Mouse (Mus musculus) cerebellum, adult (tissue): ENCODE results near the gene Asic5.

Experiments
- ATAC-seq: cut with Nextera tagmentation; 2 replicates; pipeline ENCODE4 v1.9.2; 2017; ENCODE audit warnings: mild to moderate bottlenecking, moderate library complexity, mixed read lengths; ENCODE audit not compliant: insufficient number of reproducible peaks, low FRiP score, low TSS enrichment

The Asic5 gene

GRCm38 (mm10) chr3:81995988-81996387 lies 13.9 kb downstream of the Asic5 start:
- peak; percentile 58 for ATAC-seq

GRCm38 (mm10) chr3:82007002-82007401 lies 24.9 kb downstream of the Asic5 start:
- ATAC-seq = no peak

DNA sequence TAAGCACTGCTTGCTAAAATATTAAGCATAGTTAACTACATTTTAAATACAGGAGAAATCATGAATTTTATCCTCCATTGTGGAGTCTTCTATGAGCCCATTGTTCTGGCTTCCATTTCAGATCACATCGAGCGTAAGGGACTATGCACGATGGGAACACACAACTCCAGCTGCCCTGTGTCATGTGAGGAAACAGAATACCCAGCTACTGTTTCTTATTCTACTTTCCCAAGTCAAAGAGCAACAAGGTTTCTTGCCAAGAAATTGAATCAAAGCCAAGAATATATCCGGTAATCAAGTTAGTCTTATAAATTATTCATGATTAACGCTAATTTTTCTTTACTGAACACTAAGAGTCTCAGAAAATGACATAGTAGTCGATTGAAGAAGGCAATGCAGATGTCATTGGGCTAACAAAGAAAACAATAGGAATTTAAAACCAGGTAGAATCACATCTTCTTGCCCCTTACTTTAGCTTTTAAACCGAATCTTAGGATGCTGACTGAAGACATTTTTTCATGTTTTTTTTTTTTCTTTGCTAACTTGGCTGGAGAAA lies 32.1 kb downstream of the Asic5 start:
- ATAC-seq = no peak

GRCm38 (mm10) chr3:82022421-82022920 lies 40.4 kb downstream of the Asic5 start:
- ATAC-seq = no peak

DNA sequence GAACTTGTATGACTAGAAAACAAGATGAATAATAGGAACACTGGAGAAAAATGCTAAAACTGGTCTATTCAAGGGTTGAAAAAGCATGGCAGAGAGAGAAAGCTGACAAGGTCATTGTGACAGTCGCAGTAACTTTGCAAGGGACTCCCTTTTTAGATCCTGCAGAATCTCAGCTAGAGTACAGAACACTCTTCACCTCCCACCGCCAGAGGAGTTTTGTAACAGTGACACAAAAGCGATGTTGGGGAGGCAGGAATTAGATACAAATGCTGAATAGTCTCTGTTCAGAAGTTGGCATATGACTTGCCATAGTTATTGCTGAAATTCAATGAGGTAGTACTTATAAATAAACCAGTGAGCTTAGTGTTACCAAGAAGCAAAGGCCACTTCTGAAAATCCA lies 41.0 kb downstream of the Asic5 start:
- ATAC-seq = no peak

DNA sequence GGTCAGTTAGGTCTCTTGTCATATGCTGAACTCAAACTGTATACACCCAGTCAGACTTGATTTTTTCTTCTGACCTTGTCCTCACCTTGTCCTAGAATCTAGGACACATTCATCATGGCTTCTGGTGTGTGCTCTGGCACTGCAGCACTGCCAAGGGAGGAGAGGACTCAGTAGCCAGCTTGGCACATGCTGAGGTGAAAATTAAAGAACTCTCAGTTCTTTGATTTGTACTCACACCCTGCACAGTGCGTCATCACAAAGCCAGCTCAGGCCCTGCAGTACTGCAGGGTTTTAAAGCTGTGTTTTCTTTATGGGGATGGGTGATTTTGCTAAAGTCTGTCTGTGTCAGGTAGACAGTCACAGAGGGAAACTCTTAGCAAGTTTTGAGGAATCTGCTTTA lies 45.2 kb downstream of the Asic5 start:
- peak; percentile 54; the same call in 1 of the 2 replicates for ATAC-seq

DNA sequence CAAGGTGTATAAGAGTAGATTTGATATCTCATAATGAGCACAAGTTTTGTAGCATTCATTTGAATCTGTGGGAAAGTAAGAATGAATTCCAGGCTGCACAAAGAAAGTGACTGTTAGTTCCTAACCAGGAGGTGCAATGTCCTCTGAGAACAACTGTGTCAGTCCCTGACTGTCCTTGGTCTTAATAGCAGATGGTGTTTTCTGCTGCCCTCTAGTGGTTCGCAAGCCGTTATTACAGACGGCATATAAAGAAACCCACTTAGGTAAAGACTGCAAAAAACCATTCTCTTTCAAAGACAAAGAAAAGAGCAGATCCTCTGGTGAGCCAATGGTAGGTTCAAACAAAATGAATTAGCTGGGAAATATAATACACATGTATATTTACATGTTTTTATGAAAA lies 47.1 kb downstream of the Asic5 start:
- ATAC-seq = peak; percentile 88

DNA sequence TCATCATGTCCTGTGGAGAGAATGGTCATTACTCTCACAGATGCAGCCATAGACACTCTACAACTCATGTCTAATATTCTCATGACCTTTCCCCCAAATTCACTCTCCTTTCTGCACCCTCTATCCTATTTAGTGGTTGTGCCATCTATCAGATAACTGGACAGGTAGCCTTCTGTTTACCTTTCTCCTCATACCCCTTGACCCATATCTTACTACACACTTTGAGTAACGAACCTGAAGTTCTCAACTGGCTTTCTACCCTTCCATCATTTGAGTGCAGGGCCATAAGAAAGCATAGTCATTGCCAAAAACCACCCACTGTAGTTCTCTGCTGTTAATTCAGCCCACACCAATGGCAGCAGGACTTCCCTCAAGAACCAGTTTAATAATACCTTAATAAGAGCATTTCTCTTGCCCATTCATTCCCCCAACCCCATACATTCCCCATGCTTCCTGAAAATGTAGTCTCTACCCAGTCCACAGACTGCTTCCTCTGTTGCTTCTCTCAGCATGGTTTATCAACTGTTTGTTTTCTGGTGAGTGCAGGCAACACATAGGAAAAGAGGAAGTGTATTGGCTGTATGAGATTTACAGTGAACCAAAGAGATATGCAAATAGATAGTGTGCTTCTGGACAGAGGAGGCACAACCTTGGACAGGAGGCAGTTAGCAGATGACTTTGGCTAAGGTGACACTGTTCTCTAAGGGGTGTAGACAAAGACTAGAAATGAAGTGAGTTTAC lies 48.1 kb downstream of the Asic5 start:
- no peak for ATAC-seq

GRCm38 (mm10) chr3:82036262-82037044 lies 54.4 kb downstream of the Asic5 start:
- ATAC-seq = no peak

DNA sequence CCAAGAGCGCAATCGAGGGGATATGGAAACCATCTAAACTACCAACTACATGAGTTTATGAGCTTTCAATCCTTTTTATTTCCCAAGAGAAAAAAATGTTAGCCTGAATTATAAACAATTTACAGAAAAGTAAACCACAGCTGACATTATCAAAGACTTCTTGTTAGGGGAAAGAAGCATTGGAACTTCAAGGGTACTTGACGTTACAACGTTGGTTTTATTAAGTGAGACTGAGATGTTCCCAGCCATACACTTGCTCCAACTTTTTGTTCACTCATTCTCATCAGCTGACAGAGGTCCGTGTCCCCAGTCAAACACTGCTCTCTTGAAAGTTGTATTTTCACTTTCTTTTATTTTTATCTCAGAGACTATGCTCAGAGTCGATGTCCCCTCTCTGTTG lies 61.6 kb downstream of the Asic5 start:
- no peak for ATAC-seq

DNA sequence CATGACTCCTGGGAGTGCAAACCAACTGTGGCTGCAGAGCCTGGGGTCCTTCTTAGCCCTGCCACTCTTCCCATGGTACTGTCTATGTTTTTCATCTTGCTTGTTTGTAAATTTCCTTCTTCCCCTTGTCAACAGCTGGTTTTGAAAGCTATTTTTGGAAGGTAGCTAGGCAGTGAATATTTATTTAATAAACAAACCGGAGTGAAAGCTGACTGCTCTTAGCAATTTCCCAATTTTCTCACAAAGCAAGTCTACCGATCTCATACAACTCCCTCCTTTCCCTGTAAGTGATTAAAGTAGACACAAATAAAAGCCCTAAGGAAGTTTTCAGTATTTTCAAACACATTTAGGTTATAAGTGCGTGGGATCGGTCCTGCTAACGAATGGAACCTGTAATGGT lies 62.8 kb downstream of the Asic5 start:
- no peak for ATAC-seq

DNA sequence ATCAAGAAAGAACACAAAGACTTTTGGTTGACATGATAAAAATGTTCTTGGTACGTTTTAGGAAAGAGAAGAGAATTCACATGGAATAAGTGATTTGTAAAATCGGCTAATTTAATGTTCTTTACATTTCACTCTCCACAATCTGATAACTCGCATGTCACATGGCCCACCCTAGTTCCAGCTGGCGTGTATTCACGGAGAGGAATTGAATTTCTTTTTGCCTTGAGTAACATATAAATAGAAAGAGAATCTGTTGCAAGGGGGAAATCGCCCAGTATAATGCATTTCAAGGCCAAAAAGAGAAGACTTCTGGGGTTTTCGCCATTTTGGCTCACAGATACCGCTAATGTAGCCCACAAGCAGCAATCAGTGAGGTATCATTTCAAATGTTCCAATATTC lies 64.0 kb downstream of the Asic5 start:
- no peak for ATAC-seq

DNA sequence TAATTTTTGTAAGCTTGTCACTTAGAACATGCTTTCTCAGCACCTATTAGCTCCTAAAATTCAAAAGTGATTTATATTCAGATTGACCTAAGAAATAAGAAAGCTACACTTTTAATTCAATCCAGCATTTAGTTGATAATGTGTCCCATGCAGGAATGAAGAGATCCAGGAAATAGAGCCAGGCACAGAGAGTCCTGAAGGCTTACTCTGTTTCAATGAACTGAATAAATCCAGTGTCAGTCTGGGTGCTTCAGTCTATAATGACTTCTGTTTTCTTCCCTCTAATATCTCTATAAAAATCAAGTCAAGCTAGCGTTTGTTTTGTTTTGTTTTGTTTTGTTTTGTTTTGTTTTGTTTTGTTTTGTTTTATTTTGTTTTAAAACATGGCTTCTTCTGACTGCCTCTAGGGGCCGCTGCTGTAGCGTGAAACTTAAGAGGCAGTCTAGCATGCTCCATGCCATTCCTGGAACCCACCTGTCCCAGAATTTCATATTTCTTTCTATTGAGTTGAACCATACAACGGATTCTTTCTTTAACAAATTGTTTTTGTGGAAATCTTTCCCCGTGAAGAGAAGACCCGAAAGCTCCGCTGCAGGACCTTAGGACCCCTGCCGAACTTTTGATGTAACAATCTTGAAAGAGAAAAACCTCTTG lies 65.1 kb downstream of the Asic5 start:
- ATAC-seq = no peak

DNA sequence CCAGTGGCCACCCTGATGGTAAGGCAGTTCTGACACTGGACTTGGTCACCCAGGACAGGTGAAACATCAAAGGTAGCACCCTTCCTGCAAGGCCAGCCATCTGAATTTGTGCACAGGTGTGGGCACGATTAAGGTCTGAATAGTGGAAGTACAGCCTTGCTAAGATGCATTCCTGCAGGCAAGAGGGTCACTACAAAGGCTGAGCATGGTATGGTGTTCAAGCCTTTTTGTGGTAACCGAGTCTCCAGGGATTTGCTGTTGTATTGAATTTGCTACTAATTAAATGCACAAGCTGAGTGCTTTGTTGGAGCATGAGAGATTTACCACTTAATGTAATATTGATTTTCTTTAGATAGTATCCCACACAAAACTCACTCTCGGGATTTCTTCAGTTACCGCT lies 66.0 kb downstream of the Asic5 start:
- no peak for ATAC-seq

- no peak for ATAC-seq
Observed at GRCm38 (mm10) chr3:82048681-82049080, 66.6 kb downstream of the Asic5 start.

- ATAC-seq = no peak
Observed at GRCm38 (mm10) chr3:82051468-82051867, 69.4 kb downstream of the Asic5 start.

DNA sequence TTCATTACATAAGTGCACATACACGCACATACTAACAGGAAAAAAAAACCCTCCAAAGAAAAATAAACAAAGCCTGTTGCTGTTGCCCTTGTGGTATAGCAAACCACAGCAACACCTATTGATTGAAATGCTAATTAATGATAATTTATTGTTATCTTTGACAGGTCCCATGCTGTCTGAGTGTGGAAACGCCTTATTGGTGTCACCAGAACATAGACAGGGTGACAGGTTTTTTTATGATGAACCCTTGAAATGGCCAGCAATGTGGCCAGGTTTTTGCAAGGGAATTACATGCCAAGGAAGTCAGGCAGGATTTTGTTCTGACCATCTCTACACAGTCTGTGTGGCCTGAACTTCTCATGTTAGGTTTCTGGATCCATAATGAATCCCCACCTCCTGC lies 69.9 kb downstream of the Asic5 start:
- ATAC-seq = no peak

GRCm38 (mm10) chr3:82054283-82054974 lies 72.3 kb downstream of the Asic5 start:
- ATAC-seq = 0 out of 2 replicates have a peak, but pooled peaks have one; percentile 19

DNA sequence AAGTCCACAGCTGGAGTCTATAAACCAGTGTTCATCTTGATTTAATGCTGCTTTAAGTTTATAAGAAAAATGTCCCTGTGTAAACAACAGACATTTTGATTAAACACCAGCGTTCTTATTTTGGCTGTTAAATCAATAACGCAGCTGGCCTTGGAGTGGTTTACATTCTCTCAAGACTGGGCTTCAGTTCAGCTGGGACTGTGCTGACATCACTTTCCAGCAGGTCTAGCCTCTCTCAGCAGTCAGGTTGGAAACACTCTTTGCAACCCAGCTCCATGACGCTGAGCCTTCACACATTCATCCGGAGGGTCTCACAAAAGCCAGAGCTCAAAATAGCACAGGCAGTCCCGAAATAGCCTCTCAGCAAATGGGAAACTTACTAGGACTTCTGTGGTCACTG lies 75.1 kb downstream of the Asic5 start:
- no peak for ATAC-seq
